Mouse (Mus musculus) urinary bladder, postnatal 25 days (tissue): ENCODE measurements around the gene Gm28557.
"Not testable (repeated sequence)": the region's sequence is repeated elsewhere in the genome, so short reads cannot be mapped to it uniquely, and the experiment has no call there.

ENCODE experiments used
- DNase-seq: peaks from one replicate; pipeline ENCODE4 v3.0.0; 2022; ENCODE audit warnings: low spot score

Gene Gm28557

GRCm38 (mm10) chr13:67108194-67108820 lies at the start of gene Gm28557:
Gene Gm28557 (minus strand): TSS chr13:67108604.
- peak; percentile 83 for DNase-seq

GRCm38 (mm10) chr13:67128038-67128721 lies 19.8 kb upstream of the Gm28557 start:
- DNase-seq = peak; percentile 62

GRCm38 (mm10) chr13:67127507-67127906 lies 19.1 kb upstream of the Gm28557 start:
- DNase-seq = not testable (repeated sequence)

GRCm38 (mm10) chr13:67124460-67124859 lies 16.1 kb upstream of the Gm28557 start:
- no peak for DNase-seq

DNA sequence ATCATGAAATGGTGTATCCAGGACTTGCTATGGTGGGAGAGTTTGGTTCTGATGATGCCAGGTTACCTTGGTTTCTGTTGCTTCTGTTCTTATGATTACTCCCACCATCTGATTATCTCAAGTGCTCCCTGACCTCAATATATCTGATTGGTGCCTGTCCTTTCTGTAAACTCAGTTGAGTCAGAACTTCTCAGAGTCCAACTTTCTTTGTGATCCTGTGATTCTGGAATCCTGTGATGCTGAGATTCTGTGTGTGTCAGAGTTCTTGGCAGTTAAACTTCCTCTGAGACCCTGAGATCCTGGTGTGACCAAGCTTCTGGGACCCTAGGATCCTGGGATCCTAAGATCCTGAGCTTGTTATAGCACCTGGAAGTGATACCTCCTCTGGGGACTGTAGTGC lies 13.0 kb upstream of the Gm28557 start, which contains the start of gene Zfp759:
Zfp759 (plus strand) TSS at position 301 of the 400 bp plus-strand sequence.
- not testable (repeated sequence) for DNase-seq

GRCm38 (mm10) chr13:67116163-67116562 lies 7.8 kb upstream of the Gm28557 start, which contains the start of gene Rslcan18:
Gene Rslcan18 (minus strand): TSS chr13:67116263.
- not testable (repeated sequence) for DNase-seq

- DNase-seq = no peak
These were observed 4.9 kb upstream of the Gm28557 start for GRCm38 (mm10) chr13:67113287-67113686.

DNA sequence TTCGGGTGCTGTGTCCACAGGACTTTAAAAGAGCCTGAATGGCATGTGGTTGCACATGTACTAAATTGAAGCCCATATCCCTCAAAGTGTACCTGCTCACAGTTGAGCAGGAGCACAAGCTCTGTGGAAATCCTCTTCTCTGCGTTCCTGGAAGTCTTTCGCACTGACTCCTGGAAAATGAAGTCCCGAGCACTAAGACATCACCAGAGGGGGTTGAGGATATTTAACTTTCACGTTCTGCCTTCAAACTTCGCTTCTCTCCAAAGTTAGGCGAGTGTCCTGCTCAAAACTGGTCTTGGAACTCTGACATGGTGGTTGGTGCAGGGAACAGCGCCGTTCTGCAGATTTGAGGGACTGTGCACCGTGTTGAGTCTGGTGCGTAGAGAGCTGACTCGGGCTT lies 3.7 kb upstream of the Gm28557 start:
- no peak for DNase-seq

GRCm38 (mm10) chr13:67108821-67109206 lies 410 bp upstream of the Gm28557 start:
- no peak for DNase-seq

GRCm38 (mm10) chr13:67107681-67108080 lies 723 bp downstream of the Gm28557 start:
- no peak for DNase-seq

- no peak for DNase-seq
These were observed 10.5 kb downstream of the Gm28557 start, which contains the start of gene Zfp708 for GRCm38 (mm10) chr13:67097876-67098275. Gene Zfp708 (minus strand): TSS chr13:67097976.

- DNase-seq = no peak
These were observed 18.2 kb downstream of the Gm28557 start for GRCm38 (mm10) chr13:67090154-67090553.

DNA sequence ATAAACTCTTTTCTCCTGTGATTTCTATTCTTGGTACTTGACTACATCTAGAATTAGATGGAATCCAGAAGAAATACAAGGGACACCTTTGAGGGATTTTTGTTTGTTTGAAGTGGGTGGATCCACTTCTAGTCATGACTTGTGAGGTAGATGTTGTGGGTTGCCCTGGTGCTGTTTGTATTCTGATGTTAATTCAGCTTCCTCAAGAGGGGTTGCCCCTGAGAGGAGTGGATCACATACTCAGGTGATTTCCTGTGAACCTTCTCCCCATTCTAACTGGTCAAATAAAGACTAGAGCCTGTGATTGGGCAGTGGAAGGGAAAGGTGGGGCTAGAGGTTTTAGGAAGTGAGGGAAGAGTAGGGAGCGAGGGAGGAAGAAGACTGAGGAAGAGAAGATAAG lies 26.5 kb downstream of the Gm28557 start:
- no peak for DNase-seq

DNA sequence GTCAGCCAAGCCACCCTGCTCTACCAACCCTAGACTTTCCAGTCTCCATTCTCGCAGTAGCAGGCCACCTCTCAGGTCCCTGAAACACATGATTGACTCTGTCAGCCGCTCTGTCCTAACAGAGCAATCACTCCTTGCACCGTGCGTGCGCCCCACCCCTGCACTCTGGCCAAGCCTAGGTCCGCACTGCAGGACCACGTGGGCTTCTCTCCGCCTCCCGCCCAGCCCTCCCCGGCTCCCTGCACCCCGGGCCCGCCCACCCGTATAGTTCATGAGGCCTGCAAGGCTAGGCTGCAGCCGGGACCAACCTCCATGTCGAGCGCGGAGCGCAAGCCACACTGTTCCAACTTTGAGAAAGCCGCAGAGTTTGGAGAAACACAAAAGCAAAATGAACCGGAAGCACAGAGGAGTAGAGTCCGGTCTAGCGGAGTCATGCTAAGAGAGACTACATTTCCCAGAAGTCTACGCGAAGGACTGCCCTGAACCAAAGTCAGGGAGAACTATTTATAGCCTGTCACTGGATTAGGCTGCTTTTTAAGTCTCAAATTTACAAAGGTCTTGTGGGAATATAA lies 27.2 kb downstream of the Gm28557 start:
- DNase-seq = peak; percentile 61

DNA sequence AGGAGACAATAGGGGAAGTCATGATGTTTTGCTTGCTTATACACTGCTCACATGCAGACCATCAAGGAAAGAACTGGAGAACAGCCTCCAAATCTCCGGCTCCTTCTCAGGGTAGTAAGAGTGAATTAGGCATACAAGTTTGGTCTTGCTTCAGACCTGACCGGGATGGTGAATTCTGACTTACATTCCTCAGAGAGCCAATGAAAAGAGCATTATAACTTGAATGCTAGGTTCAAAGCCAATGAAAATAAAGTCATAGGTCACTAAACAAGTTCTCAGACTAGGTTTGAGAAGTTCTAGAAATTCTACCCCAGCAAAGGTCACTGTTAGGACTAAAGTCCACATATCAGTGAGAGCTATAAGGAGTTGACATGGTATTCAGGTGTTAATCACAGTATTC lies 31.2 kb downstream of the Gm28557 start:
- DNase-seq = no peak

- no peak for DNase-seq
These were observed 35.6 kb downstream of the Gm28557 start for GRCm38 (mm10) chr13:67072786-67073185.

DNA sequence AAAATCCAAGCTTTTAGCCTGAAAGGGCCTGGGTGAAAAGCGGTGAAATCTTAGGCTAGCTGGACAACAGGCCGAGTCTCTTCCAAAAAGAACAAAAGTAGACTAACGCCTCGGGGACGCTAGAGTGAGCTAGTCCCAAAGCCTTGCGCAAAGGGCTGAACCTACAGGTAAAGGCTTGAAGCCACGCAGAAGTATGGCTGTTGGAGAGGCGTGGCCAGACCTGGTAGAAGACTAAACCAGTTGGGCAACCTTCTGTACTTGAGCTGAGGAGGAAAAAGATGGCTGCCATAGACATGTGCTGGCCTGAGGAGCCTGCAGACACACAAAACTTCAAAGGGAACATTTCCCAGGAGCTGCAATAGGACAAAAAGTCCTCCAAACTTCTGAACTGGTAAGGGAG lies 43.0 kb downstream of the Gm28557 start:
- no peak for DNase-seq

DNA sequence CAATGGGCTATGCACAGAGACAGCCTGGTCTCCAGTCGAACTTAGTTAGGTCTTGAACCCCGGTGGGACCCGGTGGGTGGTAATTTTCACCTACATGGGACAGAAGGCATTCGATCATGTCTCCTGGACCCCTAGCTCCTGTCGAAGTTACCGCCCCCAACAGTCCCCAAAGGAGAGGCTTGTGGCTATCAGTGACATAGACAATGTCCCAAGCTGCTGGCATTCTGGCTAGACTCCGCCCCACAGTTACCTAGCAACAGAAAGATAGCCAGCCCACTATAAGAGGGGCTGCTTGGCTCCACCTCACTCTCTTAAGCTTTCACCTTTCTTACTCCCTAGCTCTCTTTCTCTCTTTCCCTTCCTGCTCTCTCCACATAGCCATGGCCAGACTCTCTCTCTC lies 46.0 kb downstream of the Gm28557 start:
- DNase-seq = no peak

GRCm38 (mm10) chr13:67060786-67061358 lies 47.5 kb downstream of the Gm28557 start, which contains the start of gene Zfp712:
Gene Zfp712 (minus strand): TSS chr13:67061170.
- peak; percentile 82 for DNase-seq

GRCm38 (mm10) chr13:67060161-67060785 lies 48.1 kb downstream of the Gm28557 start:
- DNase-seq = no peak
